Mouse (Mus musculus) hindbrain, embryonic 11.5 days (tissue): ENCODE measurements around the gene Ankrd6. TPM values are rescaled to one million over a fixed set of nuclear protein-coding genes. Genes with fewer than 3 reads are reported as not detected.

Source experiments
- ATAC-seq: fragments of 200-750 bp; cut with Nextera tagmentation; 2 replicates; pipeline ENCODE4 v1.8.0; 2017; ENCODE audit warnings: mild to moderate bottlenecking, moderate TSS enrichment, moderate library complexity; ENCODE audit not compliant: low FRiP score
- DNase-seq: peaks from one replicate; pipeline ENCODE4 v3.0.0-alpha.2; 2015; ENCODE audit warnings: low spot score
- H3K27ac ChIP-seq: fragments of 300-500 bp; sonication (generic); 2 replicates; pipeline ENCODE4 v1.5.1; 2014; ENCODE audit warnings: mild to moderate bottlenecking, low read depth, low read length
- H3K27me3 ChIP-seq: fragments of 300-500 bp; sonication (generic); 2 replicates; pipeline ENCODE4 v1.6.1; 2014; ENCODE audit warnings: mild to moderate bottlenecking, low read length, moderate library complexity, mixed read lengths; ENCODE audit not compliant: control insufficient read depth, insufficient read depth
- H3K36me3 ChIP-seq: fragments of 300-500 bp; sonication (generic); 2 replicates; pipeline ENCODE4 v1.6.1; 2014; ENCODE audit warnings: mild to moderate bottlenecking, low read length, moderate library complexity, mixed read lengths; ENCODE audit not compliant: control insufficient read depth, insufficient read depth
- H3K4me1 ChIP-seq: fragments of 300-500 bp; sonication (generic); replicated peaks from 2 replicates; pipeline ENCODE4 v1.6.1; 2014; ENCODE audit warnings: low read length, mixed read lengths; ENCODE audit not compliant: control insufficient read depth, insufficient read depth
- H3K4me2 ChIP-seq: fragments of 300-500 bp; sonication (generic); replicated peaks from 2 replicates; pipeline ENCODE4 v1.6.1; 2014; ENCODE audit warnings: mild to moderate bottlenecking, low read depth, low read length
- H3K4me3 ChIP-seq: fragments of 300-500 bp; sonication (generic); 2 replicates; pipeline ENCODE4 v1.5.1; 2014; ENCODE audit warnings: low read depth, low read length
- H3K9ac ChIP-seq: fragments of 300-500 bp; sonication (generic); 2 replicates; pipeline ENCODE4 v1.6.1; 2014; ENCODE audit warnings: low read depth, low read length
- H3K9me3 ChIP-seq: fragments of 300-500 bp; sonication (generic); 2 replicates; pipeline ENCODE4 v1.6.1; 2016; ENCODE audit warnings: low read length; ENCODE audit not compliant: control insufficient read depth
- WGBS: fragments of 180-500 bp; shearing (Covaris S2); extraction: QIAGEN DNeasy Blood & Tissue Kit; methylation state at CpG from one replicate; pipeline ENCODE4 v1.1.7; 2014; 5-methylcytosine and 5-hydroxymethylcytosine counted together
- polyA plus RNA-seq: library from polyadenylated mRNA; unstranded; fragments of >200 nt; fragmentation: Nextera tagmentation; extraction: Ambion mirVana; gene quantifications from 2 replicates; pipeline ENCODE4 v1.2.1, GENCODE M21; 2014

Gene Ankrd6
- polyA plus RNA-seq, 1 experiment from 2014 or later: 22.4 TPM

DNA sequence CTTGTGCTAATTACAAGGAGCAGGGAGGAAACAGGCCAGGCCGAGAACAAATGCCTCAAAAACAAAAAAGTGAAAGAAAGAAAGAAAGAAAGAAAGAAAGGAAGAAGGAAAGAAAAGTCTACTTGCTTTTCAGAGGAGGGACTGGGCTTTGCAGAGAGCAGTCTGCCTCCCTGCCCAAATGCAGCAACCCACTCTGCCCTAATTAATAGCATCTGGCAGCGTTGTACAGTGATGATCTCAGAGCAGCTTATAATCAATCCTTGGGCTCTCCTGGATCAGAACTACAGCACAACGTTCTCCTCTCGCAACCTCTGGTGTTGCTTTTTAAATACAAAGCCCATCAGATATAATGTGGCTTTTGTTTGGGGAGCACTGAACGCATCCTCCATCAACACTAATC, 10.7 kb downstream of the Ankrd6 start:
- H3K27ac ChIP-seq: no peak overlapping the region
- no peaks in the 10 kb centered on the region for H3K9me3 ChIP-seq
- DNase-seq: no peak
- ATAC-seq: no peak
- H3K36me3 ChIP-seq: no peaks in the 10 kb centered on the region
- H3K9ac ChIP-seq: no peak overlapping the region
- H3K4me3 ChIP-seq: no peak overlapping the region
- 0 out of 2 replicates have a peak, but pooled peaks cover 3% of the 10 kb centered on the region for H3K4me1 ChIP-seq
- 59% methylated on average over 5 of the region's 5 CpGs for WGBS
- H3K27me3 ChIP-seq: no peaks in the 10 kb centered on the region
- no peak overlapping the region for H3K4me2 ChIP-seq

DNA sequence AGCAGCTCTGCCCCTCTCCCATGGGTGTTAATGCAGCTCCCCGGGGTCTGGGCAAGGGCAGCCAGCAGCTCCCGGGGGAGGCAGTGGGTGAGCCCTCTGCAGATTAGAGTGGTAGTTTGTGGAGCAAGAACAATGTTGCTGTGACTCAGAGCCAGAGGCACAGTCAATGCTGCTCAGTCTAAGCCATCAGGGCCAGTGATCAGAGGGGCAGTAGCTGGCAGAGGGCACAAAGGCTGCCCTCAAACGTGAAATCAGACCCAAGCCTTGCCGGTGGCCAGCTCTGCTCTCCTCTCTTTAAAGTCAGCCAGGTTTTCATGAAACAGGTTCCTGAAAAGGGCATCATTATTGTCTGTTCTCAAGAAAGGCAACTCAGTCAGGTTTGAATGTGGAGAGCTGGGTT, 11.1 kb downstream of the Ankrd6 start:
- 46% methylated on average over 4 of the region's 4 CpGs for WGBS
- no peaks in the 10 kb centered on the region for H3K9me3 ChIP-seq
- no peak for DNase-seq
- H3K4me1 ChIP-seq: 0 out of 2 replicates have a peak, but pooled peaks cover 3% of the 10 kb centered on the region
- H3K27ac ChIP-seq: no peak overlapping the region
- no peak overlapping the region for H3K4me2 ChIP-seq
- H3K36me3 ChIP-seq: no peaks in the 10 kb centered on the region
- H3K27me3 ChIP-seq: no peaks in the 10 kb centered on the region
- no peak for ATAC-seq
- no peak overlapping the region for H3K4me3 ChIP-seq
- no peak overlapping the region for H3K9ac ChIP-seq

- Histone ChIP-seq H3K27ac (no peak overlapping the region; the same call in 1 of the 2 replicates), H3K36me3 (no peaks in the 10 kb centered on the region), H3K4me1 (0 out of 2 replicates have a peak, but pooled peaks cover 3% of the 10 kb centered on the region), H3K4me3 (no peak overlapping the region), H3K4me2 (no peak overlapping the region), H3K9ac (no peak overlapping the region), H3K27me3 (no peaks in the 10 kb centered on the region), H3K9me3 (no peaks in the 10 kb centered on the region)
- DNase-seq (no peak), ATAC-seq (no peak)
- WGBS: 48% methylated on average over 9 of the region's 9 CpGs
Observed at GRCm38 (mm10) chr4:32936762-32937341, 13.8 kb downstream of the Ankrd6 start.

DNA sequence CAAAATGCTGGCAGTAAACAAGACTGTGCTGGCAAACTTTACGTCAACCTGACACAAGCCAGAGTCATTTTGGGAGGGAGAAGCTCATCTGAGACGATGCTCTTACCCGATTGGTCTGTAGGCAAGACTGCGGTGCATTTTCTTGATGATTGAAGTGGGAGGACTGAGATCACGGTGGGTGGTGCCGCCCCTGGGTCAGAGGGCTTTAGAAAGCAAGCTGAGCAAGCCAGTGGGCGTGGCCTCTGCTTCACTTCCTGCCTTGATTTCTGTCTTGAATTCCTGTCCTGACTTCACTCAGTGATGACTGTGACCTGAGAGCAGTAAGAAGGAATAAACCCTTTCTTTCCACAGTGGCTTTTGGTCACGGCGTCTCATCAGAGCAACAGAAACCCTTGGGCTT, 18.6 kb downstream of the Ankrd6 start:
- peak; percentile 41 for DNase-seq
- no peak overlapping the region for H3K4me2 ChIP-seq
- H3K36me3 ChIP-seq: no peaks in the 10 kb centered on the region
- 56% methylated on average over 9 of the region's 9 CpGs for WGBS
- no peak overlapping the region for H3K27ac ChIP-seq
- H3K9ac ChIP-seq: no peak overlapping the region
- no peak for ATAC-seq
- no peaks in the 10 kb centered on the region for H3K9me3 ChIP-seq
- no peaks in the 10 kb centered on the region for H3K4me1 ChIP-seq
- no peak overlapping the region for H3K4me3 ChIP-seq
- no peaks in the 10 kb centered on the region for H3K27me3 ChIP-seq

- no peak overlapping the region for H3K4me3 ChIP-seq
- H3K9me3 ChIP-seq: no peaks in the 10 kb centered on the region
- H3K9ac ChIP-seq: no peak overlapping the region
- WGBS: 90% methylated on average over 5 of the region's 5 CpGs
- no peaks in the 10 kb centered on the region for H3K4me1 ChIP-seq
- H3K36me3 ChIP-seq: no peaks in the 10 kb centered on the region
- no peaks in the 10 kb centered on the region for H3K27me3 ChIP-seq
- ATAC-seq (no peak), DNase-seq (no peak)
- no peak overlapping the region for H3K27ac ChIP-seq
- no peak overlapping the region for H3K4me2 ChIP-seq
Observed at GRCm38 (mm10) chr4:32929750-32930149, 20.9 kb downstream of the Ankrd6 start.

DNA sequence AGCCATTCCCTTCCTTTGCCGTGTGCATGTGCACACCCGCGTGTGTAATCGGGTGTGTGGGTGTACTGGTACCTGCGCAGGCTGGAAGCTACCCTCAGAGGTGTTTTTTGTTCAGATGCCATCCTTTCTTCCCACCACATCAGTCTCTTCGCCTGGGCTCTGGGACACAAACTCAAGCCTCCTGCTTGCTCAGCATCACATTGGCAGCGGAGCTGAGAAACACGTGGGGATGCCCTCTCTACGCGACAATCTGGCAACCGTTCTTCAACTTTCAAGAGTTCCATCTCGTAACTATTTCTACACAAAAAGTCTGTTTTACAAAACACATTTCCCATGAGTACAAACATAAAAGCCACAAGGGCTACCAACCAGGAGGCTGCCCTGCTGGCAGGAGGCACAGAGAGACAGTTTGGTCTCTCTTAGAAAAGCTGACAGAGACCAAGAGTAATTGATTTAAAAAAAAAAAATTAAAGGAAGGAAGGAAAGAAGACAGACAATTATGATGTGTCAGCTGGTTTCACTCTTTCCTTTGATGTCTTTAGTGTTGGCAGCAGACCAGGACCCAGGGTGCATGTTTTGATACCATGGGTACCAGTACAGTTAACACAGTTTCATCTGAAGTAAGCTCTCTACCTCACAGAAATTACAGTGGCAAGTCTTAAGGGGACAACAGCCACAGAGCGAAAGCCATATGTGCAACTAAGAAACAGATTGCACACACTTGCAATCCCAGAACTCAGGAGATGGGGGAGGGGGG, 21.8 kb downstream of the Ankrd6 start:
- Histone ChIP-seq H3K27me3 (no peaks in the 10 kb centered on the region), H3K4me1 (no peaks in the 10 kb centered on the region), H3K9me3 (no peaks in the 10 kb centered on the region), H3K27ac (no peak overlapping the region), H3K4me2 (no peak overlapping the region), H3K9ac (no peak overlapping the region), H3K4me3 (no peak overlapping the region), H3K36me3 (no peaks in the 10 kb centered on the region)
- DNase-seq (no peak), ATAC-seq (no peak)
- 95% methylated on average over 13 of the region's 13 CpGs for WGBS

DNA sequence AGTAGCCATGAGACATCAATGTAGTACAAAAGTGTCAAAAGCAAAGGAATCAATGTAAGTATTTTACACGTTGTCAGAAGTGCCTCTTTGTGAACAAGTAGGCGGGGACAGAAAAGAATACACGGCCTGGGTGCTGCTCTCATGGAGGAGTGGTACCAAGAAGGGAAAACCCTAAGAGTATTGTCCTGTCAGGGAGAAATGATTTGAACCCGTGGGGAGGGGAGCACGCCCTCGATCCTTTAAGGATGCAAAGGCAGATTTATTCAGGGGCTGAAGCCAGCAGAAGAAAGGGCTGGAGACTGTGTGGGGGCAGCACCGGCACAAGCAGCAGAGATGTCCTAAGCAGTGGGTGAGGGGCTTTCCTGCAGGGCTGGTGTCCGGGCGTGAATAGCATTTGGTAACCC, 26.7 kb downstream of the Ankrd6 start:
- Histone ChIP-seq H3K36me3 (no peaks in the 10 kb centered on the region), H3K27me3 (no peaks in the 10 kb centered on the region), H3K4me2 (peak overlapping the region; percentile 8), H3K9ac (0 out of 2 replicates have a peak overlapping the region, but pooled peaks have one; percentile 0), H3K9me3 (no peaks in the 10 kb centered on the region), H3K4me3 (no peak overlapping the region), H3K4me1 (peaks cover 5% of the 10 kb centered on the region), H3K27ac (peak overlapping the region; percentile 92)
- ATAC-seq (peak; percentile 80), DNase-seq (peak; percentile 65)
- 18% methylated on average over 9 of the region's 9 CpGs for WGBS

GRCm38 (mm10) chr4:32923436-32923835, 27.2 kb downstream of the Ankrd6 start:
- 4% methylated on average over 10 of the region's 10 CpGs for WGBS
- Histone ChIP-seq H3K9ac (peak overlapping the region; percentile 40; the same call in 1 of the 2 replicates), H3K27ac (peak overlapping the region; percentile 92), H3K4me1 (peaks cover 5% of the 10 kb centered on the region), H3K36me3 (no peaks in the 10 kb centered on the region), H3K9me3 (no peaks in the 10 kb centered on the region), H3K27me3 (no peaks in the 10 kb centered on the region), H3K4me2 (no peak overlapping the region; the same call in 1 of the 2 replicates), H3K4me3 (peak overlapping the region; percentile 16; the same call in 1 of the 2 replicates)
- DNase-seq (peak; percentile 82), ATAC-seq (peak; percentile 93)
